Mouse (Mus musculus): ENCODE data around the gene Mpg.

GRCm38 (mm10) chr11:32194086-32194485, 32.2 kb upstream of the Mpg start:
- no peak for TF ChIP-seq CTCF (IDR thresholded peaks at IDR 0.05; ENCODE audit: low read depth, low read length)
- TF ChIP-seq POLR2A (IDR thresholded peaks at IDR 0.05; ENCODE audit: borderline replicate concordance, low read depth, low read length) = no peak

Measured in bone marrow macrophage, adult 2 months (primary cell).